Mouse (Mus musculus): ENCODE measurements around the gene F3.

DNA sequence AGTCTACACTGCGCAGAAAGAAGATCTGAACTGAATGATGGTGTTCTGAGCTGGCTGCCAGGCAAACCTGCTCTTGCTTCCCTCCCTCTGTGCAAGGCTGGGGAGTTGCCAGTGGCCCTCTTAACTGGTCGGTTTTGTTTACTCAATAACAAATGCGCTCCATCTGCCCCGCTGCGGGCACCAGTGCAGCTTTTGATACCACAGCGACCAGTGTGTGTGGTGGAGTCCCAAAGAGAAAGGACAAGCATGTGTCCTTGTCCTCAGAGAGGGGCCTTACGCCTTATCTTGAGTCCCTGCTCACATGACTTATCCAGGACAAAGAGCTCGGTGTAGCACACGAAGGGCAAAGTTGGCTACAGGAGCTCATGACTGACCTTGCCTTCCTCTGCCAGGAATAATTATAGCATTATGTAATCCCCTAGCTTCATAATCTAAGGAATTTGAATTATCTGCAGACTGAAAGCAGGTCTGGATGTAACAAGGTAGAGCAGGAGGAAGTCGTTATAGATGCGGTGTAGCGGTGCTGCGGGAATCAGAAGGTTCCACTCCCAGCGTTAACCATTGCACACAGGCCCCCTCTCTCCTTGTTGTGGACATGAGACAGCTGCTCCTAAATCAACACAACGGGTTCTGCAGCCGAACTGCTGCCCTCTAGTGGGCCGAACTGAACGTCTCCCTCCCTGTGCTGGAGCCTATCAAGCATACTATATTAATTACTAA, 12.8 kb downstream of the F3 start:
- TF ChIP-seq POLR2A (IDR thresholded peaks at IDR 0.05; ENCODE audit: borderline replicate concordance, low read depth, low read length) (no peak), CTCF (IDR thresholded peaks at IDR 0.05; ENCODE audit: low read depth, low read length) (peak; percentile 73)

Measured in bone marrow macrophage, adult 2 months (primary cell).